ENCODE assay signal across 7 mouse cellular contexts in the genomic region with DNA sequence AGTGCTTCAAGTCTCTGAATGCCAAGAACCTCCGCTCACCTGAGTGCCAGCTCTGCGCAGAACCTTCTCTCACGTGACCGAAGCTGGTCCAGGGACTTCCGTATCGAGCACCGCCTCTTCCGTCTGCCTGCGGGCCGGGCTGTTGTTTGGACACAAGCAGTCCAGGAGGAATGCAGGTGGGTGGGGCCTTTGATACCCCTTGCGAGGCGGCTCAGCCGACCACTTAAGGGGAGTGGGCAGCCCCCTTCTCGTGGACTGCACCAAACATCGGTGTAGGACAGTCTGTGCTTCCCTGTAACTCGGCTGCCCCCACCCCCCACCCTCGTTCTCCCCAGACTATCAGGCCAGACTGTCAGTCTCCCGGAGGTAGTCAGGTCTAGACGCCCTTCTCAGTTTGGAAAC. TPM values are rescaled to one million over a fixed set of nuclear protein-coding genes. Genes with fewer than 3 reads are reported as not detected.
DNase-seq lines count a peak whose midpoint lies in the region; ATAC-seq and TF ChIP-seq lines count a peak whose summit lies in the region.

TSS of gene Mpv17 (minus strand) at position 100 of the 402 bp plus-strand sequence.

- H3K4me1 ChIP-seq in embryonic facial prominence, embryonic 12.5 days = peaks cover 10% of the 10 kb centered on the region
- H3K4me1 ChIP-seq in limb, embryonic 11.5 days (ENCODE audit: control insufficient read depth, insufficient read depth, low read length) = 0 out of 2 replicates have a peak, but pooled peaks cover 6% of the 10 kb centered on the region
- peaks cover 6% of the 10 kb centered on the region; the same call in 1 of the 2 replicates for H3K4me1 ChIP-seq in midbrain, embryonic 14.5 days (ENCODE audit: control insufficient read depth, insufficient read depth, low read length)
- peaks cover 4% of the 10 kb centered on the region; the same call in 1 of the 2 replicates for H3K4me1 ChIP-seq in spleen, adult 2 months (ENCODE audit: control insufficient read depth, insufficient read depth, insufficient read length)

- TF ChIP-seq POLR2A in spleen, adult 2 months (IDR thresholded peaks at IDR 0.05; ENCODE audit: low read depth, low read length) = peak; percentile 57

- no peak for TF ChIP-seq CTCF in spleen, adult 2 months (IDR thresholded peaks at IDR 0.05; ENCODE audit: extremely low read depth, insufficient read depth, insufficient read length, insufficient replicate concordance)

- H3K9ac ChIP-seq in embryonic facial prominence, embryonic 12.5 days = peak within 1 kb of the TSS; percentile 59
- peak within 1 kb of the TSS; percentile 58 for H3K9ac ChIP-seq in limb, embryonic 11.5 days (ENCODE audit: low read length)
- H3K9ac ChIP-seq in midbrain, embryonic 14.5 days (replicated peaks; ENCODE audit: low read length) = peak within 1 kb of the TSS; percentile 75

- peak within 1 kb of the TSS; percentile 85 for H3K4me2 ChIP-seq in embryonic facial prominence, embryonic 12.5 days (replicated peaks)
- peak within 1 kb of the TSS; percentile 71 for H3K4me2 ChIP-seq in limb, embryonic 11.5 days (ENCODE audit: low read depth, severe bottlenecking)
- H3K4me2 ChIP-seq in midbrain, embryonic 14.5 days (ENCODE audit: low read length) = peak within 1 kb of the TSS; percentile 65

- H3K9me3 ChIP-seq in embryonic facial prominence, embryonic 12.5 days = no peaks in the 10 kb centered on the region
- no peaks in the 10 kb centered on the region for H3K9me3 ChIP-seq in limb, embryonic 11.5 days (ENCODE audit: control insufficient read depth, low read length)
- H3K9me3 ChIP-seq in midbrain, embryonic 14.5 days (ENCODE audit: control insufficient read depth, low read length) = no peaks in the 10 kb centered on the region

- WGBS in embryonic facial prominence, embryonic 12.5 days = under 1% methylated on average over 19 of the region's 19 CpGs
- under 1% methylated on average over 19 of the region's 19 CpGs for WGBS in limb, embryonic 11.5 days
- 0% methylated on average over 19 of the region's 19 CpGs for WGBS in midbrain, embryonic 14.5 days
- WGBS in spleen, adult 2 months = under 1% methylated on average over 19 of the region's 19 CpGs

- H3K27me3 ChIP-seq in embryonic facial prominence, embryonic 12.5 days = no peaks in the 10 kb centered on the region
- no peaks in the 10 kb centered on the region for H3K27me3 ChIP-seq in limb, embryonic 11.5 days (ENCODE audit: control insufficient read depth, insufficient read depth, low read length)
- H3K27me3 ChIP-seq in midbrain, embryonic 14.5 days (ENCODE audit: control insufficient read depth, insufficient read depth, low read length) = no peaks in the 10 kb centered on the region
- no peaks in the 10 kb centered on the region for H3K27me3 ChIP-seq in spleen, adult 2 months (ENCODE audit: control insufficient read depth, insufficient read depth, low read length)

- peaks cover 45% of the 10 kb centered on the region for H3K36me3 ChIP-seq in embryonic facial prominence, embryonic 12.5 days
- peaks cover 4% of the 10 kb centered on the region for H3K36me3 ChIP-seq in limb, embryonic 11.5 days (ENCODE audit: control insufficient read depth, insufficient read depth, low read length)
- peaks cover 40% of the 10 kb centered on the region for H3K36me3 ChIP-seq in midbrain, embryonic 14.5 days (ENCODE audit: control insufficient read depth, insufficient read depth, low read length)
- peaks cover 20% of the 10 kb centered on the region for H3K36me3 ChIP-seq in spleen, adult 2 months (ENCODE audit: control insufficient read depth, insufficient read depth, low read length)

- DNase-seq in adrenal gland, postnatal 25 days = peak; percentile 79
- DNase-seq in heart, adult 11 months = peak; percentile 99
- DNase-seq in kidney, adult 18-20 months = peak; percentile 89
- DNase-seq in limb, embryonic 11.5 days (ENCODE audit: low spot score) = peak; percentile 88
- DNase-seq in midbrain, embryonic 14.5 days = peak; percentile 91
- peak; percentile 55 to 72 for DNase-seq in spleen, adult 2 months (ENCODE audit: low read depth in 1 of 2, low spot score in 2 of 2)

- peak within 1 kb of the TSS; percentile 79 for H3K27ac ChIP-seq in embryonic facial prominence, embryonic 12.5 days
- 0 out of 2 replicates have a peak within 1 kb of the TSS, but pooled peaks have one; percentile 36 for H3K27ac ChIP-seq in limb, embryonic 11.5 days (replicated peaks; ENCODE audit: low read depth, low read length)
- peak within 1 kb of the TSS; percentile 72 for H3K27ac ChIP-seq in midbrain, embryonic 14.5 days (replicated peaks; ENCODE audit: low read depth, low read length)
- peak within 1 kb of the TSS; percentile 64 for H3K27ac ChIP-seq in spleen, adult 2 months (ENCODE audit: insufficient read depth, low read length)

- H3K4me3 ChIP-seq in embryonic facial prominence, embryonic 12.5 days = peak within 1 kb of the TSS; percentile 54
- peak within 1 kb of the TSS; percentile 51 for H3K4me3 ChIP-seq in limb, embryonic 11.5 days (ENCODE audit: low read depth, low read length)
- peak within 1 kb of the TSS; percentile 68 for H3K4me3 ChIP-seq in midbrain, embryonic 14.5 days (replicated peaks; ENCODE audit: low read depth, low read length)
- H3K4me3 ChIP-seq in spleen, adult 2 months (ENCODE audit: extremely low read depth, insufficient read depth, insufficient read length) = peak within 1 kb of the TSS; percentile 90

- ATAC-seq in embryonic facial prominence, embryonic 12.5 days (ENCODE audit: insufficient number of reproducible peaks, insufficient read depth, low FRiP score, low TSS enrichment) = peak; percentile 92
- ATAC-seq in limb, embryonic 11.5 days (ENCODE audit: insufficient number of reproducible peaks, low FRiP score, low TSS enrichment, low read depth) = peak; percentile 92
- peak; percentile 92 for ATAC-seq in midbrain, embryonic 14.5 days (ENCODE audit: low FRiP score, low TSS enrichment)

RNA-seq across cellular contexts. Expression of gene Mpv17, which starts in this region (rescaled TPM):
- 60.3 and 66.6 TPM in 2 replicates for total RNA-seq in adrenal gland, postnatal 25 days (2021)
- polyA plus RNA-seq in embryonic facial prominence, embryonic 12.5 days (2016; fragmentation: Nextera tagmentation; extraction: Ambion mirVana) = 64.8 and 72.0 TPM in 2 replicates
- polyA plus RNA-seq in limb, embryonic 11.5 days (2014; fragmentation: Nextera tagmentation; extraction: Ambion mirVana) = 55.6 and 56.6 TPM in 2 replicates
- polyA plus RNA-seq in midbrain, embryonic 14.5 days (2014; fragmentation: Nextera tagmentation; extraction: Ambion mirVana) = 49.0 and 49.9 TPM in 2 replicates
- 32.0 and 34.9 TPM in 2 replicates for polyA plus RNA-seq in spleen, adult 2 months (2012; rRNA removed)

Comparison
In these comparisons a context has a peak if more than half of its experiments do, and no peak if none do; other contexts are left out.
1. Peak in every context shown above with its lines: DNase-seq, ATAC-seq, H3K4me3 ChIP-seq and H3K27ac ChIP-seq.